Mouse (Mus musculus) hindbrain, postnatal 0 days (tissue): ENCODE data around the gene Acot11. TPM values are rescaled to one million over a fixed set of nuclear protein-coding genes. Genes with fewer than 3 reads are reported as not detected.
"Not testable (repeated sequence)": the region's sequence is repeated elsewhere in the genome, so short reads cannot be mapped to it uniquely, and the experiment has no call there.

Experiments
- ATAC-seq: fragments of 200-750 bp; cut with Nextera tagmentation; 2 replicates; pipeline ENCODE4 v1.8.0; 2017; ENCODE audit warnings: mild to moderate bottlenecking, moderate TSS enrichment, moderate library complexity
- DNase-seq: peaks from one replicate; pipeline ENCODE4 v3.0.0-alpha.2; 2015; ENCODE audit warnings: low spot score
- H3K27ac ChIP-seq: fragments of 300-500 bp; sonication (generic); 2 replicates; pipeline ENCODE4 v1.5.1; 2014; ENCODE audit warnings: mild to moderate bottlenecking
- H3K27me3 ChIP-seq: fragments of 300-500 bp; sonication (generic); 2 replicates; pipeline ENCODE4 v1.6.1; 2014; ENCODE audit warnings: low read length, mixed read lengths; ENCODE audit not compliant: insufficient read depth
- H3K36me3 ChIP-seq: fragments of 300-500 bp; sonication (generic); 2 replicates; pipeline ENCODE4 v1.6.1; 2014; ENCODE audit warnings: low read length, mixed read lengths; ENCODE audit not compliant: insufficient read depth
- H3K4me1 ChIP-seq: fragments of 300-500 bp; sonication (generic); 2 replicates; pipeline ENCODE4 v1.6.1; 2014; ENCODE audit warnings: antibody characterized with exemption, low read length, mixed read lengths; ENCODE audit not compliant: insufficient read depth
- H3K4me2 ChIP-seq: fragments of 300-500 bp; sonication (generic); 2 replicates; pipeline ENCODE4 v1.6.1; 2014; ENCODE audit warnings: low read depth, mild to moderate bottlenecking, low read length, moderate library complexity, mixed read lengths
- H3K4me3 ChIP-seq: fragments of 300-500 bp; sonication (generic); 2 replicates; pipeline ENCODE4 v1.5.1; 2014; ENCODE audit warnings: low read length
- H3K9ac ChIP-seq: fragments of 300-500 bp; sonication (generic); replicated peaks from 2 replicates; pipeline ENCODE4 v1.6.1; 2014; ENCODE audit warnings: mild to moderate bottlenecking, low read length, moderate library complexity, mixed read lengths
- H3K9me3 ChIP-seq: fragments of 300-500 bp; sonication (generic); 2 replicates; pipeline ENCODE4 v1.6.1; 2016; ENCODE audit warnings: low read length, mixed read lengths
- CTCF ChIP-seq: IDR thresholded peaks from 2 replicates; pipeline ENCODE4 v1.5.1; 2016; ENCODE audit warnings: antibody characterized with exemption, control low read depth, low read depth
- WGBS: fragments of 180-500 bp; shearing (Covaris S2); extraction: QIAGEN DNeasy Blood & Tissue Kit; methylation state at CpG from one replicate; pipeline ENCODE4 v1.1.7; 2014; 5-methylcytosine and 5-hydroxymethylcytosine counted together
- polyA plus RNA-seq: library from polyadenylated mRNA; unstranded; fragments of >200 nt; fragmentation: Nextera tagmentation; extraction: Ambion mirVana; gene quantifications from 2 replicates; pipeline ENCODE4 v1.2.1, GENCODE M21; 2015
- total RNA-seq: library from RNA; depleted of rRNA; stranded (reverse); fragments of >200 nt; gene quantifications from 2 replicates; pipeline ENCODE4 v1.2.3, GENCODE M21; 2014

Acot11 gene
- total and polyA plus RNA-seq, 2 experiments from 2014 or later = 2.0 to 12.2 TPM

DNA sequence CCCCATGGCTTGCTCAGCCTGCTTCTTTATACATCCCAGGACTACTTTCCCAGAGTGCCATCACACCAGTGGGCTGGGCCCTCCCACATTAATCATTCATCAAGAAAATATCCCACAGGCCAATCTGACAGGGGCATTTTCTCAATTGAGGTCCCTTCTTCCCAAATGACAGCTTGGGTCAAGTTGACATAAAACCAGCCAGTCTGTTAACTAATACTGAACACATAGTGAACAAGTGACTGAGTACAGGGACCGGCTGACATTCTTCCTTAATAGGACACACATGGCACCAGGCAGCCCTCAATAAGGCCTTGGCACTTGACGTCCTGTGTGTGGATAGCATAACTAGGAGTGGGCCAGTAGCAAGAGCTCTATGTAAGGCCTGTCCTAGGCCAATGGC is 35.5 kb downstream of the Acot11 start:
- H3K9ac ChIP-seq = no peak overlapping the region
- 67% methylated on average over 2 of the region's 2 CpGs for WGBS

DNA sequence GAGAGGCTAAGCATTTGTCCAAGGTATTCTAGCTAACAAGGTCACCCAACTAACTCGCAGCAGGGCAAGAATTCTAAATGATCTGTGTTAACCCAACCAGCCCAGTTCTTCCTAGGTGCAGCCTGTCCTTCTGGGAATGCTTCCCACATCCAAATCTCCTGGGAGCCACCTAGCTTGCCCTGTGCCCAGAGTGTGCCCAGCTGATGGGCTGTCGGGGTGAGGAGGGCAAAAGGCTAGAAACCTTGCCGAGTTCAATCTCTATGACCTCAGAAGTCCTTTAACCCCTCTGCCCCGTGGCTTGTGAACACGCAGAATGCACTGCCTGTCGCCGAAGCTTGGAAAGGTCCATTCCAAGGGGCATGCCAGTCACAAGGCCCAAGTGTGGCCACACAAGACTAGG is 40.6 kb downstream of the Acot11 start:
- DNase-seq = no peak
- no peak for ATAC-seq
- Histone ChIP-seq H3K27me3 (no peaks in the 10 kb centered on the region), H3K27ac (no peak overlapping the region), H3K4me3 (no peak overlapping the region), H3K4me1 (no peaks in the 10 kb centered on the region), H3K9me3 (no peaks in the 10 kb centered on the region), H3K36me3 (no peaks in the 10 kb centered on the region), H3K9ac (no peak overlapping the region), H3K4me2 (no peak overlapping the region)
- no peak for TF ChIP-seq CTCF
- 56% methylated on average over 7 of the region's 7 CpGs for WGBS

More for the DNA sequence above, 35.5 kb downstream of the Acot11 start:
- DNase-seq (no peak), ATAC-seq (no peak)
- no peak overlapping the region for H3K4me2 ChIP-seq
- H3K27me3 ChIP-seq = no peaks in the 10 kb centered on the region
- no peak overlapping the region for H3K27ac ChIP-seq
- no peaks in the 10 kb centered on the region for H3K36me3 ChIP-seq
- H3K4me3 ChIP-seq = no peak overlapping the region
- no peak for TF ChIP-seq CTCF
- H3K9me3 ChIP-seq = no peaks in the 10 kb centered on the region
- H3K4me1 ChIP-seq = no peaks in the 10 kb centered on the region

DNA sequence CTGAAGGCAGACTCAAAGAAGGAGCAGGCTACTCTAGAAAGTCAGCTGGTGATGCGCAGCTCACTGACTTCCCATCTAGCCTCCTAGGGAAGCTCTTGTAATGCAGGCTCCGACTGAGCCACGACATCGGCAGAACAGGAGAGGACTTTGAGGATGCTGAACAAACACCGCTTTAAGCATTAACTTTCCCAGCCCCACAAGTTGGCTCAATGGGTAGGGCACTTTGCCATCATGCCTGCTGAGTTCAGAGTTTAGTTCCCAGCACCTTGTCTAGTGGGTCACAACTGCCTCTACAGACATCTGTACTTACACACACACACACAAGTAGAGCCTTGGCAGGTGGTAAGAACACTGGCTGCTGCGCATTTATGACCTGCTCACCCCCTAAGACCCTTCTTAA is 53.1 kb downstream of the Acot11 start:
- no peaks in the 10 kb centered on the region for H3K36me3 ChIP-seq
- no peak overlapping the region for H3K4me2 ChIP-seq
- no peaks in the 10 kb centered on the region for H3K27me3 ChIP-seq
- ATAC-seq (no peak), DNase-seq (no peak)
- no peak overlapping the region for H3K27ac ChIP-seq
- no peak overlapping the region for H3K4me3 ChIP-seq
- WGBS = 86% methylated on average over 6 of the region's 6 CpGs
- no peaks in the 10 kb centered on the region for H3K9me3 ChIP-seq
- 0 out of 2 replicates have a peak, but pooled peaks cover 7% of the 10 kb centered on the region for H3K4me1 ChIP-seq
- no peak for TF ChIP-seq CTCF
- no peak overlapping the region for H3K9ac ChIP-seq

DNA sequence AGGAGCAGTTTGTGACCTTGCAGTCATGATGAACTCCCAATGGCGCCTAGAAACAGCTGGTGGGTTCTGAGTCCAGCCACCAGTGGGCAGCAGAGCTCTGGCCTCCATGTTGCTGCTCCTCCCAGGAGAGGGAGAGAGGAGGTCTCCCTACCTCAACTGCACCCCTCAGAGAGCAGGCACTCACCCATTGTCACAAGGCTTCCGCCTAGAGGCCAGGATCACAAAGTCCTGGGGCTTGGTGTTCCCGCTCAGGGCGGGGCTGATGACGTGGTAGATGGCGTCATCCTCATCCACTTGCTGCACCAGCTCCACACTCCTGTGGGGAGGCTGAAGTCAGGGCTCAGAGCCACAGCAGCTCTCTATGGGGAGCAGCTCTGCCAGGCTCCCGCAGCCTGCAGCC is 55.1 kb downstream of the Acot11 start:
- Histone ChIP-seq H3K9me3 (no peaks in the 10 kb centered on the region), H3K4me3 (no peak overlapping the region), H3K36me3 (no peaks in the 10 kb centered on the region), H3K4me2 (peak overlapping the region; percentile 36), H3K9ac (no peak overlapping the region), H3K27ac (peak overlapping the region; percentile 16; the same call in 1 of the 2 replicates), H3K27me3 (no peaks in the 10 kb centered on the region), H3K4me1 (0 out of 2 replicates have a peak, but pooled peaks cover 7% of the 10 kb centered on the region)
- ATAC-seq = peak; percentile 94
- DNase-seq = peak; percentile 79
- peak; percentile 95 for TF ChIP-seq CTCF
- 2% methylated on average over 7 of the region's 7 CpGs for WGBS

DNA sequence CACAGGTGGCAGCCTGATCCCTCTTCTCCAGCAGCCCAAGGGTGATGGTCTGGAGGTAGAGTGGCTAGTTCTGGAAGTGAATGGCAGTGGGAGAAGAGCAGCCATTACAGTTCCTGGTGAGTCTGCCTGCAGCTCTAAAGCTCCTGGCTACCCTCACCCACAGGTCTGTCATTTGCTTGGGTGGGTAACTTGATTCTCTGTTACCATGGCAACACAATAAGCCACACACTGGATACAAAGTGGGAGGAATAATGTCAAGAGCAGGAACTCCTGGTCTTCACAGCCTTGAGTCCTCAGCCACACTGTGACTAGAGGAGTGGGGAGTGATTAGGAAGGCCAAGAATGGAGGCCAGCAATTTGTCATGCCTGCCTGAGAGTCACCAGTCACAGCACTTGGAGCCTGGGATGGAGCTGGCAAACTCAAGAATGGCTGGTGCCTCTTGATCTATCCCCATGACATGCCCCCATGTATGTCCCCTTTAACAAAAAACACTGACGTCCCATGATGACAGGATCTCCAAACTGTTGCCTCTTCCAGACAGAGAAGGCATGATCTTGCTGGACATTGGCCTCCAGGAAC is 57.7 kb downstream of the Acot11 start:
- no peaks in the 10 kb centered on the region for H3K27me3 ChIP-seq
- no peak for ATAC-seq
- H3K4me3 ChIP-seq = no peak overlapping the region
- peak; percentile 13 for DNase-seq
- H3K36me3 ChIP-seq = no peaks in the 10 kb centered on the region
- WGBS = 60% methylated on average over 1 of the region's 1 CpGs
- H3K4me1 ChIP-seq = 0 out of 2 replicates have a peak, but pooled peaks cover 7% of the 10 kb centered on the region
- H3K27ac ChIP-seq = no peak overlapping the region
- no peak overlapping the region for H3K4me2 ChIP-seq
- no peak overlapping the region for H3K9ac ChIP-seq
- no peaks in the 10 kb centered on the region for H3K9me3 ChIP-seq
- TF ChIP-seq CTCF = no peak

DNA sequence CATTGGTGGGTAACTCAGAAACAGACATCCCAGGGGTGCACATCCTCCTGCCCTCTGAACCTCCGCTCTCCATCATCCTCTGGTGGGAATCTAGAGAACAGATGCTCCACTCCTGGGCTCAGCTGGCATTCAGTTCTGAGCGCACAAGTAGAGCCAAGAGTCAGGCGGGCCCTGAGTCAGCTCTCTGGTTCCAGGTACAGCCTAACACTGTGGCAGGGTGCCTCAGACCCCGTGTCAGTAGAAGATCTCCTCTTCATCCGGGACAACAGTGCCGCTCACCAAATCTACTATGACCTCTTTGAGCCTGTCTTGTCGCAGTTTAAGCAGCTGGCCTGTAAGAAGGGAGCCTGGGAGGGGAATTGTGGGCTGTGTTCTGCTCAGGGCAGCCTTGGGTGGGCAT is 58.9 kb downstream of the Acot11 start:
- DNase-seq (no peak), ATAC-seq (no peak)
- Histone ChIP-seq H3K4me2 (no peak overlapping the region), H3K27me3 (no peaks in the 10 kb centered on the region), H3K36me3 (no peaks in the 10 kb centered on the region), H3K27ac (no peak overlapping the region), H3K4me3 (no peak overlapping the region), H3K9me3 (no peaks in the 10 kb centered on the region), H3K9ac (no peak overlapping the region), H3K4me1 (0 out of 2 replicates have a peak, but pooled peaks cover 7% of the 10 kb centered on the region)
- WGBS = 79% methylated on average over 7 of the region's 7 CpGs
- TF ChIP-seq CTCF = no peak

DNA sequence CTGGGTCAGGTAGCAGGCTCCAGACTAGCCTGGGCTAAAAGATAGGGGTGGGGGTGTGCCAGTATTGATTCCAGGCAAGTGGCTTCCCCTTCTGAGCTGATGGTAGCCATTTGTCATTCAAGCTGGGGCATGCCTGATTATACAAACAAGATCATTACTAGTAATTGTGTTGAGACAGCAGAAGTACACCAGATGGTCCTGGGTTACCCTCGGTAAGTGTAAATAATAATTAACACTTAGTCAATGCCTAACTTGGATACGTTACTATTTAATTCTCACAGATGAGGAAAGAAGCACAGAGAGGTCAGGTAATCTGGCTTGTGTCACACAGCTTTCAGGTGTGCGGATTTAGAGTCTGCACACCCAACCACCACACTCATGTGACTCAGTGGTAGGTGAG is 66.9 kb downstream of the Acot11 start:
- no peak for DNase-seq
- Histone ChIP-seq H3K9ac (no peak overlapping the region), H3K9me3 (no peaks in the 10 kb centered on the region), H3K4me3 (no peak overlapping the region), H3K4me1 (no peaks in the 10 kb centered on the region), H3K27ac (no peak overlapping the region), H3K27me3 (no peaks in the 10 kb centered on the region), H3K36me3 (no peaks in the 10 kb centered on the region), H3K4me2 (no peak overlapping the region)
- no peak for TF ChIP-seq CTCF
- ATAC-seq = no peak
- 70% methylated on average over 3 of the region's 3 CpGs for WGBS

DNA sequence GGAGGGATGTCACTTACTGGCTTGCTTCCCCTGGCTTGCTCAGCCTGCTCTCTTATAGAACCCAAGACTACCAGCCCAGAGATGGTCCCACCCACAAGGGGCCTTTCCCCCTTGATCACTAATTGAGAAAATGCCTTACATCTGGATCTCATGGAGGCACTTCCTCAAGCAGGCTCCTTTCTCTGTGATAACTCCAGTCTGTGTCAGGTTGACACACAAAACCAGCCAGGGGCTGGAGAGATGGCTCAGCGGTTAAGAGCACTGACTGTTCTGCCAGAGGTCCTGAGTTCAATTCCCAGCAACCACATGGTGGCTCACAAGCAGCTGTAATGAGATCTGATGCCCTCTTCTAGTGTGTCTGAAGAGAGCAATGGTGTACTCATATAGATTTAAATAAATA is 67.9 kb downstream of the Acot11 start:
- H3K27ac ChIP-seq, H3K4me2 ChIP-seq, H3K27me3 ChIP-seq, H3K4me1 ChIP-seq, H3K9ac ChIP-seq, H3K36me3 ChIP-seq, H3K9me3 ChIP-seq, DNase-seq, H3K4me3 ChIP-seq, ATAC-seq: not testable (repeated sequence)
- 89% methylated on average over 1 of the region's 1 CpGs for WGBS
